Mouse (Mus musculus) urinary bladder, postnatal 36 days (tissue): ENCODE data around the gene Ptpru.

ENCODE experiments used
- DNase-seq, 2 experiments: peaks; one replicate each; pipeline ENCODE4 v3.0.0; 2022; ENCODE audit warnings: low spot score in 2 of 2, mixed read lengths in 1 of 2

Ptpru gene

DNA sequence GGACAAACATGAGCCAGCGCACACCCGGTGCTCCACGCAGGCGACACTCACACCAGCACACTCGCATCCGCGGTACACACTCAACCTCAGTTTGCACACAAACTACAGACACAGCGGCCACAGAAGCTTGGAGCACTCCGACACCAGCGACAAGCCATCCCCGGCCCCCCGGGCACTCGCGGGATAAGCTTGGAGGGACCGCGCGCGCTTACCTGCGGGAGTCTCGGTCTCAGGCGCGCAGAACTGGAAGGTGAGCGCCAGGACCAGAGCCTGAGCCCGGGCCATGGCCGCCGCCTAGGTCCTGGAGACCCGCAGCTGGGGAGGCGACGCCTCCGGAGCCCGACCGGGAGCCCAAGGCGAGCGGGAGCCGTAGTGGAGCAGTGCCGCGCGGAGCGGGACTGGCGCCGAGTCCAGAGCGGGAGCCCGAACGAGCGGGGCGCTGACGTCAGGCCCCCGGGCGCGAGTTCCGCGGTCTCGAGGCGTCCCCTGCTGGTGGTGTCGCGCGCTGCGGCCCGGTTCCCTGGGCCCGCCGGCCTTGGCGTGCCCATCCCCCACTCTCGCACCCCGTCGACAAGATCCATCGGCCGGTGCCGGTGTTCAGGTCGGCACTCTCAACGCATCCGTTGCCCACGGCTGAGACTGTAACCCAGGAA, at the start of gene Ptpru:
Ptpru (minus strand) TSS at position 417 of the 653 bp plus-strand sequence.
- peak; percentile 92 to 95 for DNase-seq

DNA sequence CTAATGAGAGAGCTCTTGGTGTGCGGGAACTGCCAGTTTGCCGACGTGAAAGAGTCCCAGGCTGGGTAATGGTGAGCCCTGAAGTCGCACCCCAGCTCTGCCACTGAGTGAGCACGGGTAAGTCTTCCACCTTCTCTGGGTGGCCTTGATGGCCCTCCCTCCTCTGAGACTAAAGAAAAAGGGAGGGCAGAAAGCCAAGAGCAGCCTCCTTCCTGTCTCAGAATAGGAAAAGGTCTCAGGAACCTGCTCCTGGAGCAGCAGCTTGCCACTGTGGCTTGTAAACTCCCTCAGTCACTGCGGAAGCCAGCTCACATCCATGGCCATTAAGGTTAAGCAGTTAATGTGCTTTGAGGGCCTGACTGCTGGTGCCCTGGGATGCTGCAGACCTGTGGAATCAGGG, 47.3 kb upstream of the Ptpru start:
- DNase-seq = no peak

DNA sequence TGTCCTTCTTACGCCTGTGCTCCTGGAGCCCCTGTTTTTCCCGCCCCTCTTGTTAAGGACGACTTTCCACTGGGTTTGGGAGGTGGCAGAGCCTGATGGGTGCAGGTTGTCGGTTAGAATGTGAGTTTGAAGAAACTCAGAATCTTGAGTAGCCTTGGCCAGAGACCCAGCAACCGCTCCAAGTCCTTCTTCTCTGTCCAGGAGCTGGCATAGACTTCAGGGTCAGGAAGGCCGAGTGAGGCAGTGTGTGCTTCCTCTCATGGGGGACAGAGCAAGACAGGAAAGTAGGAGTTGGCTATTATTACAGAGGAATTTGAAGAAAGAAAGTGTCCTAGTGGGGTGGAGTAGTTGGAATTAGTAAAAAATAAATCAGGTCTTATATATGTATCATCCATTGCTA, 45.5 kb upstream of the Ptpru start:
- no peak for DNase-seq

DNA sequence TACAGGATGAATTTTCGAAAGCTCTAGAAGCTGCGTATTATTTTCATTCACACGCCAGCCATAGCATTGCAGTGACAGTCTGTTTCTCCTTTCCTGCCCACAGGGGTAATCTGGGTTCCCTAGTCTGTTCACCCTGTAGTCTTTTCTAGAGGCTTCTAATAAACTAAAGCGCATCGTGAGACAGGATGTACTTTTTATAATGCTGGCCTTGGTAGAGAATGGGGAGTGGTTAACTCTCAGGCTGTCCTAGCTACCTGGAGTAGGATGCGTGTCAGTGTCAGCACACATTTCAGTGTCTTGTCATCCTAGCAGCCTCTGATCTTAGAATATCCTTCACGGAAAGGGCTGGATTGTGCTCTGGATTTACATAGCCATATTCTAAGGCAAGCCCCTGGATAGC, 43.2 kb upstream of the Ptpru start:
- DNase-seq = no peak

DNA sequence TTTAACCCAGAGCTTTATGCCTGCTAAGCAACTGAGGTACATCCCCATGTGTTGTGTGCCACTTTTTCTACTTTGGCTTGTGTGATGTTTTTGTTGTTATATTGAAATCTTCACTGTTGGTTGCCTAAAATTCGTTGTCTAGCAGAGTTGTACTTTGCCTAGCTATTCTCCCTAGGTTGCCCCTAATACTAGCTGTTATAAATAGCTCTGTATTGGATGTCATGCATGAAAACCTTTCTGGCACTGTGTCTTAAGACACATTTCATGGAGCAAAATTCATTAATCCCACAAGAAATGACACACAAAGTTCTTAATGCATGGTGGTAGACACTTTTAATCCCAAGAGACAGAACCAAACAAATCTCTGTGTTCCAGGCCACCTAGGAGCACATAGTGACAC, 41.6 kb upstream of the Ptpru start:
- DNase-seq = no peak

DNA sequence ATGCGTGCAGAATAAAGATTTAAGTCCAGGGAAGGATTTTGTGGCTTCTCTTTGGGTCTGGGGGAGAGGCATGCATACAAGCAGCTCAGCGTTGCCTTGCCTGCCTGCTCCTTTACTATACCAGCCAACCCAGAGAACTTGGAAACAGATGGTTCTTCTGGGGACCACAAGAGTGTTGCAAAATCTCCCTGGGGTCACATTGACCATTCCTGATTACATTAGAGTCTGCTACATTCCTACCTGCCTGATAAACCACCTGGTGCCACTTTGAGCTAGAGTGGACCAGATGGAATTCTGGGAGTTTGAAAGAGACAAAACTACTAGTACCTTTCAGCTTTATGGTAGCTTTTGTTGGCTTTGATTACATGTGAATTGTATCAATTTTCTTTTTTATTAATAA, 38.7 kb upstream of the Ptpru start:
- no peak for DNase-seq

DNA sequence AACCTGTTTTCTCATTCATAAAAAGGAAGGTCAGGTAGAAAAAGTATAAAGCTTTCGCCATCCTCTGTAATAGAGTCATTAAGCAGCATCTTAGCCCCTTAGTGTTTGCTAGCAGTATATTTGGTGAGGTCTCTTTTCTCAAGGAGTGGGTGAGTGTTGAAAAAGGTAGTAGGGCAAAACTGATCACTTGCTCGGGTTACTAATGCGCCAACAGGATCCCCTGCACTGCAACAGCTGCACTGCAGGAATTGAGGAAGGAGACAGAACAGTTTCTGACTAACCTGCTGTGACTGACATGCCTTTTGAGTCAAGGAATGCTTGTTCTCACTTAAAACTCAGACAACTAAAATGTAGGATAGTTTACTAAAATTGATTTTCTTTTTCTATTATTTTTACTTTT, 37.2 kb upstream of the Ptpru start:
- no peak for DNase-seq

DNA sequence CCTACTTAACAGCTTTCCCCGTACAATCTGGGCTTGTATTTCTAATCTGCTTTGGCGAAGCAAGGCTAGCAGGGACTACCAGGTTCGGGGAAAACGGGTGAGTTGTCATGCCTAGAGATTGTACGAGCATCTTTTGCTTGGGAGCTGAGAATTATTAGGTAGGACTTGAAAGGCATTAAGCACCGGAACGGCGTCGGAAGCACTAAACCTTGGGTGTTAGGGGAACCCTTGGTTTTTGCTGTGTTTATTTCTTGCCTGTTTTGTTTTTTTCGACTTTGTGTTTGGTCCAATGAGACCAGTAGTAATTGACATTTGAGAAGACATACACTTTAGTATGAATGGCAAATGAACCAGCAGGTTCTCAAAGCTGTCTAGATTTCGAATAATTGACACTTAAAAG, 36.5 kb upstream of the Ptpru start:
- DNase-seq = no peak

DNA sequence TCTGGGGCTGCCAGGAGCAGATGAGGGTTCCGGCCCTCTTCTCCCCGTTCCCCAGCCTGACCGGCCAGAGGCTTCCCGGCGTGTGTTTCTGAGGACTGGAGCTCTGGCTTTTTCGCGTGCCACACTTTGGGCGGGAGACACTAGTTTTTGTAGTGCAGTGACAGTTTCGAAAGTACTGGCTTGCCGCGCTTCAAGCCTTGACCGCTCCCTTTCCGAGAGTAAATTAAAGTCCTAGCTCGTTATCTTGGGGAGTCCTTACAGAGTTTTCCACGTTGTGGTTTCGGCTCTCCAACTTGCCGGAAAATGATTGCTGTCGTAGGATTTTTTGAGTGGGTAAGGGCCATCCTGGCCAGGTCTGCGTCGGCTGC, 36.1 kb upstream of the Ptpru start:
- DNase-seq = no peak

DNA sequence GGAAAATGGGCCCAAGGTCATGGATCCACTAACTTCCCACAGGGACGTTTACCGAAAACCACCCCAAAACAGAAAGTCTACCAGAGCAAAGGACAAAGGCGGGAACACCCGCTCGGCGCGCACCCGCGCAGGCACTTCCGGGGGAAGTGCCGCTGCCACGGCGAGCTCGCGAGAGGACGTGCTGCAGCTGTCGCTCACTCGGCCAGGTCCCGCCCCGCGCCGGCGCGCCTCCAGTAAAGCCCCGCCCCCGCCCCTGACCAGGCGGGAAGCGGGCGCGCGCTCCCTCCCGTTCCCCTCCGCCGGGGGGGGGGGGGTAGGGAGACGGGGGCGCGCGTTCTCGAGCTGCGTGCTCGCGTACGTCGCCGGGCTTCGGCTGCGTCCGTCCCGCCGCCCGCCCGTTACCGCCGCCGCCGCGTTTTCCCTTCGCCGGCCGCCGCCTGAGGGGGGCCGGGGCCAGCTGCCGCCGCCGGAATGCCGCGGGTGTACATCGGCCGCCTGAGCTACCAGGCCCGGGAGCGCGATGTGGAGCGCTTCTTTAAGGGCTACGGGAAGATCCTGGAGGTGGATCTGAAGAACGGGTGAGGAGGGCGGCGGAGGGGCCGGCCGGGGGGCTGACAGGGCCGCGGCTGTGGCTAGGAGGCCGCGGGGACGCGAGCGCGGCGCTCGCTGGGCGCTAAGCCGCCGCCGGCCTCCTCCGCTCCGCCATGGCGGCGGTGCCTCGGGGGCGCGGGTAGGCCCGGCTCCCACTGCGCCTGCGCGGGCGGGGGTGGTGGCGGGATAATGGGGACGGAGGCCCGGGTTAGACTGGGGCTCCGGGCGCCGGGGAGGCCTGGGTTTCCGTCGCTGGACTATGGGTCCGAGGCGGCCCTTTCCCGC, 35.4 kb upstream of the Ptpru start, which contains the start of gene Srsf4:
Srsf4 (plus strand) TSS at position 325 of the 876 bp plus-strand sequence.
- peak; percentile 87 to 93 for DNase-seq

DNA sequence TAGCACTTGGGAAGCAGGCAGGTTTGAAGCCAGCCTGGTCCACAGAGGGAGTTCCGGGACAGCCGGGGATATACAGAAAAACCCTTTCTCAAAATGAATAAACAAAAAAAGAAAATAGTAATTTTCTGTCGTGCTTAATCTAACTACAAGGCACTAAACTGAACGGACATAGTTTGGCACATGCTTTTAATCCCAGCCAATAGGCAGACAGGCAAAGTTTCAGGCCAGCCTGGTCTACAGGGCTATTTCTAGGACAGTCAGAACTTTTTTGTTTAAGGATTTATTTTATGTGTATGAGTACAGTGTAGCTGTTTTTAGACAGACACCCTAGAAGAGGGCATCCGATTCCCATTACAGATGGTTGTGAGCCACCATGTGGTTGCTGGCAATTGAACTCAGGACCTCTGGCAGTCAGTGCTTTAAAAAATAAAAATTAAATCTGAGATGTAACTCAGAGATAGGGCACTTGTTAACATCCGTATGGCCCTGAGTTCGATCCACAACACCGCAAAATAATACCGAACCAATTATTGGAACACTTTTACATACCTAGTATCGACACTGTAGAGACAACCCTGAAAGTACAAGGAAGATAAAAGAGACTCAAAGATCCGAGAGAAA, 34.7 kb upstream of the Ptpru start:
- DNase-seq = no peak

DNA sequence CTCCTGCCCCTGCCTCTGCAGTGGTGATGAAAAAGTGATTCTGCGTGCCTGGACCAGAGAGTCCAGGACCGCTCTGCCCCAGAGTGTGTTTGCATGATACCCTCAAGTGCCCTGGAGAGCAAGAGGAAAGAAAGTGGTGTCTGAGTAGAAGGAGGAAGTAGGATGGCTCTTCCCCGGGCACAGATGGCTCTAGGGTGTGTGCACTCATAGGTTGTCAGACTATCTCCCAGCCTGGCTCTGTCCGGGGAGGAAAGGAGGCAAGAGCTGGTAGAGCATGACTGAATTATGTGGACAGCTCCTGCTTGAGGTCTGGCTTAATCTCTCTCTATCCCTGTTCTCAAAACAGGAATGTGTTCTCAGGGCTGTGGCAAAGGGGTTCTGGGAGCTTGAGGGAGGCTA, 23.3 kb upstream of the Ptpru start:
- no peak for DNase-seq

DNA sequence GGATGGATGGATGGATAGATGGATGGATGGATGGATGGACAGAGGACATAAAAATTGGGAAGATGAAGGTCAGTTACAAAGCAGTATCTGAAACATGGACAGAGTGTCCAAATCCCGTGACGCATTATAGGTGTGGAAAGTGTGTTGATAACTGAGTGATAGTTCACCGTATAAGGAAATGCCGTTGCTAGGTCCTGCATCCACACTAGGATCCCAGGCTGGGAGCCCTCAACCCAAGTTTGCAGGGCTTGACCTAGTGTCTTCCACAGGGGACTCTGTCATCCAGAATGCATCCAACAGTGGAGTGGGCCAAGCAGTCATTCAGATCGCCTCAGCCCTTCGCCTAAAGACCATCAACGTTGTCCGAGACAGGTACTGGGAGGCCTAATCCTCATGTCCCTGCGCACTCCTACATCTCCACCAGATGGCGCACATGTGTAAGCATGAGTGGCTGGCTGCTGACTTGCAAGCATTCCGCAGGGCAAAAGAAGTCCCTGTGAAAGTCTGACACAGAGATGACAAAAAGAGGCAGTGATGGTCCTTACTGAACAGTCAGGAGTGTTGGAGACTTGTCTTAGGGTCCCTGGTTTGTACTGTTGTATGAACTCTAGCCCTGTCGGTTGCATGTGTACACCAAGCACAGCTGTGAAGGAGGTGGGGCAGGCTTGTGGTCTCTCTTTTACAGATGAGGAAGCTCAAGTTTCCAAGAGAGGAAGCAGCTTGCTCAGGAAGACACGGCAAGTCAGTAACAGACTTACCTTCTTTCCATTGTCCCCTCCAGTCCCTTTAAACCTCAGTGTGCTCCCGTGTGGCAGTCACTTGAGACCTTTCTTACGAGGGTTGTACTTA, 22.6 kb upstream of the Ptpru start:
- DNase-seq = peak; percentile 65 to 75

DNA sequence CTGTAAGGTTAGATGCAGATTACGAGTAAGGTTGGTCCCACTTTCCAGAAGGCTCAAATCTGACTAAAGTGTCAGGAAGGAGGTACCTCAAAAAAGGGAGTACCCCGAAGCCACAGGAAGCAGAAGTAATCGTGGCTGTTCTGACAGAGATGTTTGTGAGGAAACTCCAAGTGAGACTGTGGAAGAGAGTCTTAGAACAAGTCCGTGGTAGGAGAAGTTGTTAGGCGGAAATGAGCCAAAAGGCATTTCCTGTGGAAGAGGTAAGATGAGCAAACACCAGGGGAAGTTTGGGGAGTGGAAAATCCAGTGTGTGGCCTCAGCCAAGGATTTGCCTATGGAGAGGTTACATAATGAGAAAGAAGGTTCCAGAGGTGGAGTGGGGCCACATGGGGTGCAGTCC, 16.9 kb upstream of the Ptpru start:
- no peak for DNase-seq

DNA sequence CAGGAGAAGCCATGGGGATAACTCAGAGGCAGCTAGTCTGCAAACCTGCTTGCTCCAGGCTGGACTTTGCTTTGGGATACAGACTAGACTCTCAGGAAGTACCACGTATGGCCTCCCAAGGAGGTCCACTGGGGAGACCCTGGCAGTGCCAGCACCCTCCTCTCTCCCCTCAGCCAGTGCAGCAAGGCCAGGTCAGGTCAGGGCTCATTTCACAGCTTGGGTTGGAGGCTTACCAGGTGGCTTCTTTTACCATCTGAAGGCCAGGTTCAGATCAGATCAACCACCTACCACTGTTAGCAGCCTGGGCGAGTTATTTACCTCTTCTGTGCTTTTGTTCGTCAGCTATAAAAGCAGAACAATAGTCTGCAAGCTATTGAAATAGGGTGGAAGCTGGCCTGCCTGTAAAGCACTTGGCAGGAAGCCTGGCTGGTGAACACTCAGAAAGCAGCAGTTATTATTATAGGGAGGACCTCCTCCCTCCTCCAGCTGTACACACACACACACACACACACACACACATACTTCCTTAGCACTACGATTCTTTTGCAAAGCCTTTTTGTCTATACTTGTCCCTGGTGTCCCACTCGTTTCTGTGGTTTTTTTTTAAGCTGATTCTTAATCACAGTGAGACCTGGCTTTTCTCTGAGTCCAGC, 12.0 kb upstream of the Ptpru start:
- peak; percentile 27 to 58 for DNase-seq

DNA sequence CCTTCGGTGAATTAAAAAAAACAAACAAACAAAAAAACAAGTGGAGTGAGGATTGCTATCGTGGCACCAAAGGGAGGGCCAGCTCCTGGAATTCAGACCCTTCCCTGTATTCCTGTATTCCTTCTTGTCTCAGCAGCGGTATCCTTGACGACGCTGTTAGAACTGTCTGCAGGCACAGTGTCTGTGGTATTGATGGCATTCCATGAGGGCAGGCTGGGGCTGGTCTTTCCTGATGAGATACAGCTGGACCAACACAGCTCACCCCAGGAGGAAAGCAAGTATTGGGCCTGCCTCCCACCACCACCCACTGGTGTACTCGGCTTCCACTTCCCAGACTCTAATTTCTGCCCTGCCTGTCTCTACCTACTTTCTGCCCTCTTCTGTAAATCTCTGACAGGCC, 10.0 kb upstream of the Ptpru start:
- DNase-seq = no peak

DNA sequence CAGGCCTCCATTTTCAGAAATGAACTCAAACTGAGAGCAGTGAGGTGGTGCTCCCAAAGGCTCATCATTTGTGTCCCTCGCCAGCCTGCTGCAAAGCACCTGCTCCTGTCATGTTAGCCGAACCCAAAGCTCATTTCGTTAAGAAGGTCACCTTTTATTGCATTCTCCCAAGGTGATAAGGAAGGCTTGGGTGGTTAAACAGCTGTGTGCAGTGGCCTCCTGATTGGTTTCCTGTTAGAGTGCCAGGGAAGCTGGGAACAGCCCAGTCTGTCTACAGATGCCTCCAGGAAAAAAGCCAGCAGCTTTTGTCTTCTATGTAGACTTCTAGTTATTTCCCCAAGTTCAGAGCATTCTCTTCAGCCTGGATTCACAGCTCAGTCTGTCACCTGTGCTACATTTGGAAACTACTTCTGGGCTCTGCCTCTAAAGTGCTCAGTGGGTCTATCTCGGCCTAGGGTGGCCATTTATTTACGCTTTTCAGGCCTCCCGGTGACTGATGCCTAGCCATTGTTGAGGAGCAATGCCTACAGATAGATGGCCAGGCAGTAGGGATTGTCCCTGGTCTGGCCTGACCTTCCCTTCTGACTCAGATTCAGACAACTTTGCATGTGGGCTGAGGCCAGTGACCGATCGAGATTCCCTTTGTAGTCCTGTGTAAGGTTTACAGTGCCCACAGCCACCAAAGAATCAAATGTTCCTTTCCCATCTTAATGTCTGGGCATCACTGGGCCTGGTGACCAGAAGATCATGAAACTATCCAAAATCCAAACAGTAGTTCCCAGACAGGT, 8.1 kb upstream of the Ptpru start:
- no peak for DNase-seq

DNA sequence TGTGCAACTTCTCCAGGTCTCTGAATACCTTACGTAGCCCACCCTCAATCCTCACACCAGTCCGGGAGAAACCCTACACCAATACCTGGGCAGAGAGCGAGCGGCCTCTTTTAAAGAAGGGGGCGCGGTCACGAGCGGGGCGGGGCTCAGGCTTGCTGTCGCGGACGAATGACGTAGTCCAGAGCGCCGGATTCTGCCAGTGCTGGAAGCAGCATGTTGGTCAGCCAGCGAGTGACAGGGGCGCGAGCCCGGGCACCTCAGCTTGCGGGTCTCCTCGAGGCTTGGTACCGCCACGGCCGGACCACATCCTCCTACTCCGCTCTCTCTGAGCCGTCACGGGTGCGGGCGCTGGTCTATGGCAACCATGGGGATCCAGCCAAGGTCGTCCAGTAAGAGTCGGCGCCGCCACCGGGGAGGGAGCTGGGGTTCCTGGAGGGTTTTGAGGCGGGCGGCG, 5.2 kb upstream of the Ptpru start, which contains the start of gene Mecr:
Mecr (plus strand) TSS at position 181 of the 454 bp plus-strand sequence.
- peak; percentile 92 to 94 for DNase-seq

DNA sequence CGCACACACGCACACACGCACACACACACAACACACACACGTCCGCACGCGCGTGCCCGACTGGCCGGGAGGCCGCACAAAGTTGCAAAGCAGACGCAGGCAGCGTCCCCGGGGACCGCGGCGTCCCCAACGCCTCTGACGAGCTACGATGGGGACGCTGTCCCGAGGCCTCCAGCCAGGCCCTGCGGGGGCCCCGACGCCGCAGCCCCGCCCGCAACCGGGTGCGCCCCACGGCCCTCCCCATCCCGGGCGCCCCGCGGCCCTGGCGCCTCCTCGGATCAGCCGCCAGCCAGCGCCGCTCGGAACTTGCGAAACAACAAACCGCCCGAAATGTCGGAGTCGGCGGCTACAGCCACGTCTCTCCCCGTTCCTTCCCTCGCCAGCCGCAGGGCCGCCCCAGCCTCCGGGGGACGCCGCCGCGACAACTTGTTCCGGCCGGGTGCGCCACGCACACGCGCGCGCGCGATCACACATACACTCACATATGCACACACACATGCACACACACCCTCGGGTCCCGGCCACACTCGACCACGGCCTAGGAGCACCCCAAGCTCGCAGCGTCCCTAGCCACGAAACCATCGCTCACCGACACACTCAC, 1.1 kb downstream of the Ptpru start:
- peak; percentile 39 to 68 for DNase-seq

DNA sequence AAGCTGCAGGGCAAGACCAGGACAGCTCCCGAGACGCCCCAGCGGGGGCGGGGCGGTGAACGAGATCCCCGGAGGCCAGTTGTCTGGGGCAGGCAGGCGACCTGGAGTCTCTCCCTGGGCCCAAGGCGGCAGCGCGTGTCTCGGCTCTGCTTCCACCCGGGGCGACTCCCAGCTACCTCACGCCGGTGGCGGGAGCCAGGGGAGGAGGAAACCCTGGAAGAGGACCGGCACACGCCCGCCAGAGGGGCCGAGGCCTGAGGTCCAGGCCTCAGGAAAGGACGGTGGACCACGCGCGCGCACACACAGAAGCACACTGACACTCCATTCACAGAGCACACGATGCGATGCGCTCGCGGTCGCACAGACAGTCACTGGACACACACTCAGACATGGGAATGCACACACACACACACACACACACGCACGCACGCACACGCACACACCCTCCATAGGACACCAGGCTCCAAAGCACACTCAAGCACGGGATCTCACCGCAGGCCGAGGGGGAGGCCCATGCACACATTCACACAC, 1.7 kb downstream of the Ptpru start:
- peak; percentile 62 to 68 for DNase-seq
